Mouse (Mus musculus): ENCODE measurements at regions not wholly inside any gene's neighbourhood (a gene's known extent, or its start where the extent isn't known, plus 50 kb on each side); places are given as distances from the start of the nearest gene placed in this dataset.

DNA sequence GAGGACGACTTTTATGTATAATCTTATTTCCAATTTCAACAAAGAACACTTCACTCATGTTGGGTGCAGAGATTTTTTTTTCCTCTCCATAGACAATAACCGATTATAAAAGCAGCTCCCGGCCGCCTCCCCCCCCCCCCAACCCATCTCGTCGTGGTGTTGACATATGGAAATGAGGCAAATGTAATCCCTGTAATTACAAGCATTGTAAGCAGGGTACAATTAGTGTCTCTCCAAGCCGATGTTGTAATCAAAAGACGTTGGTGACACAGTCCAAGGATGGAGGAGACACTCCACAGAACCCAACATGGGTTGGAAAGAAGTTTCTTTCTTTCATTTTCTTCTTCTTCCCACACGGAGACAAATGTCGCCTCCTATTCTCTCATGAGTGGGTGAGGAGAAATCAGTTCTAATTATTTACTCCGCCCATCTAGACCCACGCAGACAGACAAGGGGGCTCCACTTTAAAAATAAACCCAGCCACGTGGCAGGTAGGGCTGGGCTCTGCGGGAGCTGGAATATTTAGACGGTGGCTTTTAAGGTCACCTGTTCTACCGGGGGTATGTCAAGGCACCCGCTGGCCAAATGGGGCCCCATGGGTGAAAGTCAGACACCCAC is 110.0 kb downstream of the Gm26897 start:
- no peak overlapping the region for H3K4me3 ChIP-seq (ENCODE audit: low read depth, low read length)
- no peaks in the 10 kb centered on the region for H3K27me3 ChIP-seq (replicated peaks; ENCODE audit: control insufficient read depth, insufficient read depth, low read length)
- peak; percentile 89 for ATAC-seq
- peak overlapping the region; percentile 94 for H3K27ac ChIP-seq (ENCODE audit: low read depth, low read length)
- 7% methylated on average over 17 of the region's 17 CpGs for WGBS
- DNase-seq (ENCODE audit: low spot score), result peak; percentile 92
- H3K9me3 ChIP-seq (replicated peaks; ENCODE audit: control insufficient read depth, low read length), result no peaks in the 10 kb centered on the region
- peaks cover 27% of the 10 kb centered on the region for H3K4me1 ChIP-seq (ENCODE audit: control insufficient read depth, insufficient read depth, low read length)
- no peaks in the 10 kb centered on the region for H3K36me3 ChIP-seq (ENCODE audit: control insufficient read depth, insufficient read depth, low read length)
- H3K9ac ChIP-seq (ENCODE audit: low read length), result peak overlapping the region; percentile 46; the same call in 1 of the 2 replicates
- peak overlapping the region; percentile 41 for H3K4me2 ChIP-seq (ENCODE audit: low read length)

DNA sequence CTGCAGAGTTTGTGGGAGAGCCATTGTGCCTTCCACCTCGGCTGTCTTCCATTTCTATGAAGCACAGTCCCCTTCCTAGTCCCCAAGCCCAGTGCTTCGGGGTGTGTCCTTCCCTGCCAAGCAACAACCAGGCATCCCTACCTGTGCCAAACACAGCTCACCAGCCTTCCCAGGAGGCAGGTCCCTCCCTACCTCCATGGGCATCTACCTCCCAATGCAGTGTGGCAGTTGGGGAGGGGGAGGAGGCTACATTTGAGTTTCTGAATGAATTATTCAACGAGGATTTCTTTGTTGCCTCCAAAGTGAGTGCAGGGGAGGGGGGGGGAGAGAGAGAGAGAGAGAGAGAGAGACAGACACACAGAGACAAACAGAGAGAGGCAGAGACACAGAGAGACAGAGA is 110.8 kb downstream of the Gm26897 start:
- peak; percentile 82 for DNase-seq (ENCODE audit: low spot score)
- Histone ChIP-seq H3K4me1 (ENCODE audit: control insufficient read depth, insufficient read depth, low read length) (peaks cover 27% of the 10 kb centered on the region), H3K36me3 (ENCODE audit: control insufficient read depth, insufficient read depth, low read length) (no peaks in the 10 kb centered on the region), H3K9ac (ENCODE audit: low read length) (peak overlapping the region; percentile 46; the same call in 1 of the 2 replicates), H3K4me3 (ENCODE audit: low read depth, low read length) (no peak overlapping the region), H3K27me3 (replicated peaks; ENCODE audit: control insufficient read depth, insufficient read depth, low read length) (no peaks in the 10 kb centered on the region), H3K4me2 (ENCODE audit: low read length) (peak overlapping the region; percentile 41), H3K27ac (ENCODE audit: low read depth, low read length) (peak overlapping the region; percentile 94), H3K9me3 (replicated peaks; ENCODE audit: control insufficient read depth, low read length) (no peaks in the 10 kb centered on the region)
- peak; percentile 64 for ATAC-seq
- 12% methylated on average over 3 of the region's 3 CpGs for WGBS

DNA sequence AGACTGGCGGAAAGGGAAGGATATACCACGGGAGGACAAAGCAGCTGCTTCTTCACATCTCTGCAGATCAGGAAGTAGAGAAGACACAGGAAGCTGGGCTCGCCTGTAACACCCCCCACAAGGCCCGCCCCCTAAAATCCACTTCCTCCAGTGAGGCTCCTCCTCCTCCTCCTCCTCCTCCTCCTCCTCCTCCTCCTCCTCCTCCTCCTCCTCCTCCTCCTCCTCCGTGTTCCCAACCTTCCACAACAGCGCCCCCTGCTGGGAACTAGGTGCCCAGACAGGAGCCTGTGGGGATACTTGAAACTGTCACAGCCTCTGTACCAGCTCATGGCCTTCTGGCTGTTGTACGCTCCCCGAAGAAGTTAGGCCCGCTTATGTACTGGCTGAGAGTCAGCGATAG is 115.2 kb downstream of the Gm26897 start:
- no peak overlapping the region for H3K27ac ChIP-seq (ENCODE audit: low read depth, low read length)
- no peaks in the 10 kb centered on the region for H3K9me3 ChIP-seq (replicated peaks; ENCODE audit: control insufficient read depth, low read length)
- no peak overlapping the region for H3K4me3 ChIP-seq (ENCODE audit: low read depth, low read length)
- H3K27me3 ChIP-seq (replicated peaks; ENCODE audit: control insufficient read depth, insufficient read depth, low read length), result no peaks in the 10 kb centered on the region
- no peaks in the 10 kb centered on the region for H3K36me3 ChIP-seq (ENCODE audit: control insufficient read depth, insufficient read depth, low read length)
- H3K4me1 ChIP-seq (ENCODE audit: control insufficient read depth, insufficient read depth, low read length), result peaks cover 19% of the 10 kb centered on the region
- H3K4me2 ChIP-seq (ENCODE audit: low read length), result no peak overlapping the region
- no peak for DNase-seq (ENCODE audit: low spot score)
- WGBS, result 91% methylated on average over 8 of the region's 10 CpGs
- no peak overlapping the region for H3K9ac ChIP-seq (ENCODE audit: low read length)
- ATAC-seq, result no peak

DNA sequence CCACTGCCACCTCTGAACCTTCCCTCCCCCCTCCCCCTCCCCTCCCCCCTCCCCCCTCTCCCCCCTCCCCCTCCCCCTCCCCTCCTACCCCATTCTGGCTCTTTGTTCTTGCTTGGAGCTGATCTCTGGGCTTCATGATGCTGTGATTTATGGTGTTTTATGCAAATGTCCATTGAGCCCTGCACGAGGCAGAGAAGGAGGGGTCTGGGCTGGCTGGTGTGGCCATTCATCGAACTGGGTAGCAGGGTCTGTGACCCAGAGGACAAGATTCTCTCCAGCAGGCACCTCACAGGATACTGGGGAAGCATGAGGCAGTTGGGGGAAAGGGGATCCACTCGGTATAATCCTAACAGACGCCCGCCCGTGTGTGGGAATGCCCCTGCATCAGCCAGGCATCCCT is 119.0 kb downstream of the Gm26897 start:
- Histone ChIP-seq H3K9ac (ENCODE audit: low read length) (peak overlapping the region; percentile 37; the same call in 1 of the 2 replicates), H3K36me3 (ENCODE audit: control insufficient read depth, insufficient read depth, low read length) (no peaks in the 10 kb centered on the region), H3K4me1 (ENCODE audit: control insufficient read depth, insufficient read depth, low read length) (peaks cover 20% of the 10 kb centered on the region), H3K27me3 (replicated peaks; ENCODE audit: control insufficient read depth, insufficient read depth, low read length) (no peaks in the 10 kb centered on the region), H3K4me2 (ENCODE audit: low read length) (no peak overlapping the region), H3K9me3 (replicated peaks; ENCODE audit: control insufficient read depth, low read length) (no peaks in the 10 kb centered on the region), H3K4me3 (ENCODE audit: low read depth, low read length) (no peak overlapping the region), H3K27ac (ENCODE audit: low read depth, low read length) (no peak overlapping the region)
- 38% methylated on average over 6 of the region's 6 CpGs for WGBS
- ATAC-seq, result no peak
- no peak for DNase-seq (ENCODE audit: low spot score)

DNA sequence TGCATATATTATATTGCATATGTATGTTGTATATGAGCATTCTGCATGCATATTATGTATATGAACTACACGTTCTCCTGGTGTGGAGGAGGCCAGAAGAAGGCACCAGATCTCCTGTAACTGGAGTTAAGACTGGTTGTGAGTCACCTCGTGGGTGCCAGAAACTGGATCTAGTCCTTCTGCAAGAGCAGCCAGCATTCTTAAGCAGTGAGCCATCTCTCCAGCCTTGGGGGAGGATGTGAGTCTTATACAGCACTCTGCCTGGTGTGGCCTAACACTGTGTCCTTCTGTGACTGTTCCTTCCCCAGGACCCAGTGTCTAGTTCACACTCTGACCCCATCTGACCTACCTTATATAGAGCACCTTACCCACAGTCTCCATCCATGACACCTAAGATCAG is 121.6 kb downstream of the Gm26897 start:
- Histone ChIP-seq H3K4me2 (ENCODE audit: low read length) (no peak overlapping the region), H3K4me3 (ENCODE audit: low read depth, low read length) (no peak overlapping the region), H3K9me3 (replicated peaks; ENCODE audit: control insufficient read depth, low read length) (no peaks in the 10 kb centered on the region), H3K36me3 (ENCODE audit: control insufficient read depth, insufficient read depth, low read length) (no peaks in the 10 kb centered on the region), H3K27ac (ENCODE audit: low read depth, low read length) (no peak overlapping the region), H3K9ac (ENCODE audit: low read length) (no peak overlapping the region), H3K27me3 (replicated peaks; ENCODE audit: control insufficient read depth, insufficient read depth, low read length) (no peaks in the 10 kb centered on the region), H3K4me1 (ENCODE audit: control insufficient read depth, insufficient read depth, low read length) (peaks cover 26% of the 10 kb centered on the region)
- DNase-seq (ENCODE audit: low spot score) (no peak), ATAC-seq (no peak)
- WGBS, result 81% methylated on average over 2 of the region's 2 CpGs

DNA sequence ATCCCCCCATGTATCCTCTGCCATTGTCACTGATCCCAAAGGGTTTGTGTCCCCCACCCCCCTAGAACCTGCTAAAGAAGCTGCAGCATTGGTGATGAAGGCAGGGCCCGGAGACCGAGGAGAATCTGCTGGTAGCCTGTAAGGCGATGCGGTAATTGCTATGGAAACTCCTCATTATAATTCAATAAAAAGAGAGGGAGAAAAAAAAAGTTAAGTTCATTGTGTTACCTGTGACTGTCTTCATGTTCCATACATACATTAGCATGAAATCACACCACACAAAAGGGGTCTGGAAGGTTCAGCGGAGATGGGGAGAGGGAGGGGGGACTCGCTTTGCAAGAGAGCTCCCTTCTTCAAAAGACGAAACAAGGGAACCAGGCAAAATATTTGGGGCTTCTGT is 123.5 kb downstream of the Gm26897 start:
- Histone ChIP-seq H3K4me1 (ENCODE audit: control insufficient read depth, insufficient read depth, low read length) (peaks cover 26% of the 10 kb centered on the region), H3K4me2 (ENCODE audit: low read length) (no peak overlapping the region), H3K4me3 (ENCODE audit: low read depth, low read length) (no peak overlapping the region), H3K9ac (ENCODE audit: low read length) (no peak overlapping the region), H3K36me3 (ENCODE audit: control insufficient read depth, insufficient read depth, low read length) (no peaks in the 10 kb centered on the region), H3K27ac (ENCODE audit: low read depth, low read length) (no peak overlapping the region), H3K9me3 (replicated peaks; ENCODE audit: control insufficient read depth, low read length) (no peaks in the 10 kb centered on the region), H3K27me3 (replicated peaks; ENCODE audit: control insufficient read depth, insufficient read depth, low read length) (no peaks in the 10 kb centered on the region)
- 13% methylated on average over 7 of the region's 7 CpGs for WGBS
- ATAC-seq, result peak; percentile 35
- peak; percentile 59 for DNase-seq (ENCODE audit: low spot score)

DNA sequence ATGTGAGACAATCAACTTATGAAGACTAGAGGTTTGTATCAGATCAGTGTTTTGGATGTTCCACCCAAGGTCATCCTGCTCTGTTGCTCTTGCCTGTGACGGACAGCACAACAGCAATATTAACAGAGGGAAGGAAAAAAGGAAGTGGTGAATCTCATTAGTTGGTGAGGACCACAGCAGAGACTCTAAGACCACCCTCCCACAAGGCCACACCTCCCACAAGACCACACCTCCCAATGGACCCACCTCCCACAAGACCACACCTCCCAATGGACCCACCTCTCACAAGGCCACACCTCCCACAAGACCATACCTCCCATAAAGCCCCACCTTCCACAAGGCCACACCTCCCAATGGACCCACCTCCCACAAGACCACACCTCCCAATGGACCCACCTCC is 126.7 kb downstream of the Gm26897 start:
- Histone ChIP-seq H3K4me2 (ENCODE audit: low read length) (no peak overlapping the region), H3K27ac (ENCODE audit: low read depth, low read length) (no peak overlapping the region), H3K4me3 (ENCODE audit: low read depth, low read length) (no peak overlapping the region), H3K9ac (ENCODE audit: low read length) (no peak overlapping the region), H3K36me3 (ENCODE audit: control insufficient read depth, insufficient read depth, low read length) (no peaks in the 10 kb centered on the region), H3K27me3 (replicated peaks; ENCODE audit: control insufficient read depth, insufficient read depth, low read length) (no peaks in the 10 kb centered on the region), H3K9me3 (replicated peaks; ENCODE audit: control insufficient read depth, low read length) (no peaks in the 10 kb centered on the region), H3K4me1 (ENCODE audit: control insufficient read depth, insufficient read depth, low read length) (peaks cover 19% of the 10 kb centered on the region)
- ATAC-seq (no peak), DNase-seq (ENCODE audit: low spot score) (no peak)
- WGBS, result 94% methylated on average over 1 of the region's 1 CpGs

DNA sequence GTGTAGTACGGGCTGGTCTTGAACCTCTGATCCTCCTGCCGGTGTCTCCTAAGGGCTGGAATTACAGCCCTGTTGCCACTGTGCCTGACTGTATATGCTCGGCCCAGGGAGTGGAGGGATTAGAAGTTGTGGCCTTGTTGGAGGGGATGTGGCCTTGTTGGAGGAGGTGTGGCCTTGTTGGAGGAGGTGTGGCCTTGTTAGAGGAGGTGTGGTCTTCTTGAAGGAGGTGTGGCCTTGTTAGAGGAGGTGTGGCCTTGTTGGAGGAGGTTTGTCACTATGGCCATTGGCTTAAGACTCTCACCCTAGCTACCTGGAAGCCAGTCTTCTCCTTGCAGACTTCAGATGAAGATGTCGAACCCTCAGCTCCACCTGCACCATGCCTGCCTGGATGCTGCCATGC is 128.6 kb downstream of the Gm26897 start:
- WGBS, result 91% methylated on average over 4 of the region's 4 CpGs
- ATAC-seq (no peak), DNase-seq (ENCODE audit: low spot score) (no peak)
- Histone ChIP-seq H3K9me3 (replicated peaks; ENCODE audit: control insufficient read depth, low read length) (no peaks in the 10 kb centered on the region), H3K4me3 (ENCODE audit: low read depth, low read length) (no peak overlapping the region), H3K36me3 (ENCODE audit: control insufficient read depth, insufficient read depth, low read length) (no peaks in the 10 kb centered on the region), H3K27me3 (replicated peaks; ENCODE audit: control insufficient read depth, insufficient read depth, low read length) (no peaks in the 10 kb centered on the region), H3K4me2 (ENCODE audit: low read length) (no peak overlapping the region), H3K9ac (ENCODE audit: low read length) (no peak overlapping the region), H3K4me1 (ENCODE audit: control insufficient read depth, insufficient read depth, low read length) (peaks cover 10% of the 10 kb centered on the region), H3K27ac (ENCODE audit: low read depth, low read length) (no peak overlapping the region)

DNA sequence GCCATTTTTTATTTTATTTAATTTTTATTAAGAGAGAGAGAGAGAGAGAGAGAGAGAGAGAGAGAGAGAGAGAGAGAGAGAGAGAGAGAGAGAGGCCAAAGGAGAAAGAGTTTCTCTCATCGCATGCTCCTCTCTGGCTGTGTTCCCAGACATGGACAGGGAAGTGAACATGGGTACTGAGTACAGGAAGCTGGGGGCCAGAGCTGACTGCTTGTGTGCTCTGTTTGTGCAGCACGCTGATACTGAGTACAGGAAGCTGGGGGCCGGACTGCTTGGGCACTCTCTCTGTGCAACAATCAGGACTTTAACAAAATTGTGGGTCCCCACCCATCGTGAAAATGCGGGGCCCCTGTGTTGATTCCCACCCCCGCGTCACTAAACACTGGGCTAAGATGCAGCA is 130.2 kb downstream of the Gm26897 start:
- no peaks in the 10 kb centered on the region for H3K9me3 ChIP-seq (replicated peaks; ENCODE audit: control insufficient read depth, low read length)
- no peaks in the 10 kb centered on the region for H3K36me3 ChIP-seq (ENCODE audit: control insufficient read depth, insufficient read depth, low read length)
- peak; percentile 41 for DNase-seq (ENCODE audit: low spot score)
- WGBS, result 65% methylated on average over 7 of the region's 7 CpGs
- H3K4me3 ChIP-seq (ENCODE audit: low read depth, low read length), result no peak overlapping the region
- no peaks in the 10 kb centered on the region for H3K27me3 ChIP-seq (replicated peaks; ENCODE audit: control insufficient read depth, insufficient read depth, low read length)
- no peak overlapping the region for H3K9ac ChIP-seq (ENCODE audit: low read length)
- H3K4me2 ChIP-seq (ENCODE audit: low read length), result no peak overlapping the region
- H3K27ac ChIP-seq (ENCODE audit: low read depth, low read length), result peak overlapping the region; percentile 10; the same call in 1 of the 2 replicates
- no peaks in the 10 kb centered on the region for H3K4me1 ChIP-seq (ENCODE audit: control insufficient read depth, insufficient read depth, low read length)
- ATAC-seq, result no peak
